Mouse (Mus musculus) left cerebral cortex, postnatal 10 days (tissue): Measurements from ENCODE around the gene Bap1. TPM values are rescaled to one million over a fixed set of nuclear protein-coding genes. Genes with fewer than 3 reads are reported as not detected.

Experiments
- DNase-seq, 2 experiments: peaks; one replicate each; pipeline ENCODE4 v3.0.0; 2021 to 2022; ENCODE audit warnings: low spot score in 2 of 2, mixed read lengths in 1 of 2; ENCODE audit errors: extremely low spot score in 1 of 2
- intact Hi-C: fragments of 180-260 bp; cut with DNase I; formaldehyde crosslinking; loops from one replicate; pipeline ENCODE4 v1.15.1; 2025
- total RNA-seq, 2 experiments: library from RNA; stranded (reverse); gene quantifications; 2 replicates each; pipeline ENCODE4 v1.2.3; 2021

Bap1 gene
- total RNA-seq, 2 experiments from 2014 or later = 125 to 130 TPM

- intact Hi-C loops = no loop called here
- DNase-seq = peak in 1 of 2 experiments; percentile 13
Measured at GRCm38 (mm10) chr14:31230442-31230841, 20.8 kb upstream of the Bap1 start.

- intact Hi-C loops = no loop called here
- DNase-seq = peak in 1 of 2 experiments; percentile 29
Measured at GRCm38 (mm10) chr14:31232404-31233069, 18.7 kb upstream of the Bap1 start.

- intact Hi-C loops = no loop called here
Measured at GRCm38 (mm10) chr14:31233070-31233995, 17.9 kb upstream of the Bap1 start.

GRCm38 (mm10) chr14:31233996-31234591 is 17.2 kb upstream of the Bap1 start:
- DNase-seq = peak; percentile 70 to 84
- intact Hi-C loops = no loop called here

More at GRCm38 (mm10) chr14:31233070-31233995, 17.9 kb upstream of the Bap1 start:
- DNase-seq = peak in 1 of 2 experiments; percentile 71

GRCm38 (mm10) chr14:31237101-31237882 is 14.0 kb upstream of the Bap1 start:
- DNase-seq = peak in 1 of 2 experiments; percentile 13
- intact Hi-C loops = no loop called here

- intact Hi-C loops = no loop called here
- no peak for DNase-seq
Measured at GRCm38 (mm10) chr14:31240528-31240927, 10.7 kb upstream of the Bap1 start.

- intact Hi-C loops = no loop called here
- no peak for DNase-seq
Measured at GRCm38 (mm10) chr14:31244777-31245176, 6.5 kb upstream of the Bap1 start.

GRCm38 (mm10) chr14:31245946-31246345 is 5.3 kb upstream of the Bap1 start:
- no peak for DNase-seq
- intact Hi-C loops = no loop called here

- intact Hi-C loops = no loop called here
Measured at GRCm38 (mm10) chr14:31248396-31248795, 2.9 kb upstream of the Bap1 start.

GRCm38 (mm10) chr14:31250222-31251083 is 797 bp upstream of the Bap1 start:
- peak in 1 of 2 experiments; percentile 23 for DNase-seq
- intact Hi-C loops = loop anchor here (5.0 kb wide), 1 partner anchor 43 kb away; the partner anchor contains the start of gene Tnnc1

More at GRCm38 (mm10) chr14:31248396-31248795, 2.9 kb upstream of the Bap1 start:
- no peak for DNase-seq

- no peak for DNase-seq
- intact Hi-C loops = loop anchor here (5.0 kb wide), 1 partner anchor 44 kb away; the partner anchor contains the start of gene Tnnc1
Measured at GRCm38 (mm10) chr14:31251626-31252025, 376 bp downstream of the Bap1 start.

- DNase-seq = no peak
- intact Hi-C loops = loop anchor here (5.0 kb wide), 1 partner anchor 45 kb away; the partner anchor contains the start of gene Tnnc1
Measured at GRCm38 (mm10) chr14:31252091-31252490, 841 bp downstream of the Bap1 start.

GRCm38 (mm10) chr14:31258476-31259050 is 7.3 kb downstream of the Bap1 start:
- intact Hi-C loops = no loop called here
- no peak for DNase-seq

- intact Hi-C loops = no loop called here
- no peak for DNase-seq
Measured at GRCm38 (mm10) chr14:31260374-31260773, 9.1 kb downstream of the Bap1 start.

GRCm38 (mm10) chr14:31260932-31261331 is 9.7 kb downstream of the Bap1 start:
- intact Hi-C loops = no loop called here
- DNase-seq = no peak

GRCm38 (mm10) chr14:31267649-31268048 is 16.4 kb downstream of the Bap1 start:
- intact Hi-C loops = no loop called here
- DNase-seq = no peak

- intact Hi-C loops = no loop called here
Measured at GRCm38 (mm10) chr14:31268301-31269001, 17.2 kb downstream of the Bap1 start.

More at GRCm38 (mm10) chr14:31268301-31269001, 17.2 kb downstream of the Bap1 start:
- peak in 1 of 2 experiments; percentile 59 for DNase-seq
